Mouse (Mus musculus) liver, adult (tissue): Measurements from ENCODE around the gene Slc35f1.

ENCODE experiments used
- GATA4 ChIP-seq: IDR thresholded peaks from 2 replicates; pipeline ENCODE4 v1.6.1; 2014; ENCODE audit warnings: mild to moderate bottlenecking, low read length; ENCODE audit not compliant: insufficient replicate concordance

The Slc35f1 gene

DNA sequence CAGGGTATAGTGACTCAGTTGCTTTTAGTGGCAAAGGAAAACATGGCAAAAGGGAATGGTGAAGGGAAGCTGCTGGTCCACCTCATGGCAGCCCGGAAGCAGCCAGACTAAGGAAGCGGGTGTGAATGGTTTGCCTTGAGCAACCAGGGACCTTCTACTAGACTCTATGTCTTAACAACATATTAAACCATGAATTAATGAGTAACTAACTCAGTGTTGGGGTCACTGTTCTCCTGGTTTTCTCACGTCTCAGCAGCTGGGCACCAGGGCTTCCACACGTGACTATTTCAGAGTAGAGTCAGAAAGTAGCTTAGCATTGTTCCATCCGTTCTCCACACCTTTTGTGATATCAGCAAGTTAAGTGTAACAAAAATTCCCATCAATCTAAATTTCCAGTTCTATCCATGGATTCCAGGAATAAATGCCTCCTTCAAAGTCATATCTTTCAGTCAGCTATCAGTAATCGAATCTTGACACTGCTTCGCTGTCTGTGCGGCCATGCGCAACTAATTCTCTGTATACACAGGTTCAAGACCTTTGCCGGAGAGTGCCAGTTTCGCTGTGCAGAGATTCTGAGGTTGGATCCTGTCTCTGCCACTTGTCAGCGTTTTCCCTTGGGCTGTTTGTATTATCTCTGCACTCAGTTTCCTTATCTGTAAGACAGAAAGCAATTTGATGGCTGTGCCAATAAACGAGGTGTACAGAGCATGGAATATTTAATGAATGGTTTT lies 65.8 kb downstream of the Slc35f1 start:
- TF ChIP-seq GATA4: no peak

DNA sequence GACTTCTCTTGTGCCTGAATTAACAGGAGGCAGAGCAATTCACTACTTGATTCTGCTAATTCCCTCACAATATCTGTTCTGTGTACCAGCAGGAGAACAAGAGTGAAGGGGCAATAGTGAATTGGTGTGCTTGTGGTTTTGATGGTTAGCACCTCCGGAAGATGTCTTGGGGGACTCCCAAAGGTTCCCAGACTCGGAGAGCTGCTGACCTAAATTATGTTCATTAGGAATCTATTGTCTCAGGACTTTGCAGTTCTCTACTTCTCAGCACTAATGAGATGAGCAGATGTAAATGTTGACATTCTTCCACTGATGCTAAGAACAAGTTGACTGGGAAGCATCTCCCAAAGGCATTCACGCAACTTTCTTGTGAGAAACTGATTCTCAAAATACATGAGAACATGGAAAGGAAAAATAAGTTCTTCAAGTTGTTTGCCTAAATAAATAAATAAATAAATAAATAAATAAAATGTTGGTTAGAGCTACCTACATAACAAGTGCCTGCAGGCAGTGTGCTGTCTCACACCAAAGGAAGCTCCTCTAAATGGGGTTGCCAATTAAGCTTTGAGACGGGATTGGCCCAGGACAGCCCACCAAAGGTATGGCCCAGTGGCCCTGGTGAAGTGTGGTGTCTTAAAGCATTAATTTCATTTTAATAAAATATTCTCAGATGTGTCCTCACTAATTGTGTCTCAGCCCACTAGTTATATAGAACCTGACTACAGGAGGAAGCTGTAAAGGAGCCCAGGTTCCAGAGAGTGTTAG lies 67.3 kb downstream of the Slc35f1 start:
- no peak for TF ChIP-seq GATA4

DNA sequence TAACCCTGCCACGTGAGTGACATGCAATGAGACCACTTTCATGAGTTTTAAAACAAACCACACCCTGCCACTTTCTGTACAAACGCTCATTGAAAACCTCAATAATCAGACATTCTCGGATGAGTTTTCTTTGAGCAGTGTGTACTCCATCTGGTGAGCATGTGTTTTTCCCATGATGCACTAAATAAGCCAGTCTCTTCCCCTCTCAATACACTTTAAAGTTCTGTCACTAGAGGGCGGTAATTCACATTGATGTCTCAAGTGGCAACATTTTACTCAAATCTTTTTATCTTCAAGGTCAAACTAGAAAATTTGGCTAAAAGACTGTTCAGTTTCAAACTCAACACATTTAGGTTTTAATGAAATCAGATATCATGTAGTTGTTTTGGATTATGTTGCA lies 68.3 kb downstream of the Slc35f1 start:
- TF ChIP-seq GATA4: no peak

DNA sequence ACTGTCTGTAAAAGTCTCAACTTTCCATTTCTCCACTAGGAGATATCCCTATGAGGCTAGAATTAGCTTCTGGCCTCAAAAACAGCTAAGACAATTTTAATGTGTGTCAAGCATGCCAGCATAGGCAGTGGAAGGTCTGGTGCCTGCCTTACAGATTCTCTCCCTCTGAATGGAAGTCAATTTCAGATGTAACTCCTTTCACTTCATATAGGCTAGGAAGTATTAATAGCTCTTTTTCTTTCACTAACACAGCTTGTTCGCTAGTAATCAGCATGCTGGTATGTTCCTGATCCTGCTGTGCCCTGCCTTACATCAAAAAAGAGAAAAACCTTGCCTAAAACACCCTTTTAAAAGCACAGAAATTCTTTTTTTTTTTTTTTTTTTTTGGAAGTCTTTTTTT lies 70.2 kb downstream of the Slc35f1 start:
- TF ChIP-seq GATA4: no peak

DNA sequence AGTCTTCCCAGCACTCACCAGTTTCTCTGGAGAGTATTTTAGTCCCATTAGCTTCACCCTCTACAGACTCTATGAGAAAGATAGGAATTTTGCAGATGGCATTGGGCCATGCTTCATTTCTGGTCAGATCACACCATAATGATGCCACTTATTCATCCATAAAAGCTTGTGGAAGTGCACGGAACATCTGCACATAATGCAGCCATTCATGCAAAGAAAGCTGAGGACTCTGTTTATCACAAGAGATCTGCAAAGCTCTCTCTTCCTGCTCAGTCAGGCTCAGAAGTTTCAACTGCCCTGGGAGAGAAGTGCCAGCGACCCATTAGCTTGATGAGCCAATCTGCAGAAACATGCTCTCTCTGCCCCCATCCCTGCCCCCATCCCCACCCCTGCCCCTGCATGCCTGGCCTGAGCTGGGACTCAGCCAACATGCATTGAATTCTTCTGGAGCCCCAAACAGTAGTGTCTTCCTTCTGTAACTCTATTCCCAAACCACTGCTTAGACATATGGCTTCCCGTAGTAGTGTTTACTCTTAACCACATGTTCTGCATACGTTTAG lies 89.7 kb downstream of the Slc35f1 start:
- no peak for TF ChIP-seq GATA4

DNA sequence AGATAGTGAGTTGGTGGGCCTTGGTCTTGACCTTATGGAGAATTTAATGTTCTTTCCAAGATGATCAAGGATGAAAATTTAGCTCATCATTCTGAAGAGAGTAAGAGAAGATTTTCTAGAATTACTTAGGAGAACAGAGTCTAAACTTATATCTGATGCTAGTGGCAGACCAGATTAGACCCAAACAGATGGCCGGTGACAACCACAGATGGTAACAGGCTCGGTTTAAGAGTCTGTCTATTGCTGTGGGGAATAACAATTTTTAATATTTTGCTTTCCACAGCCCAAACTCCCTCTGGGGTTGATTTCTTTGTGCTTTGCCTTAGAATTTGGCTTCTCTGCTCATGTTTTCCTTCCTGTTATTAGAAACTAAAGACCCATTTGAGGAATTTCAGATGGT lies 96.7 kb downstream of the Slc35f1 start:
- TF ChIP-seq GATA4: no peak

DNA sequence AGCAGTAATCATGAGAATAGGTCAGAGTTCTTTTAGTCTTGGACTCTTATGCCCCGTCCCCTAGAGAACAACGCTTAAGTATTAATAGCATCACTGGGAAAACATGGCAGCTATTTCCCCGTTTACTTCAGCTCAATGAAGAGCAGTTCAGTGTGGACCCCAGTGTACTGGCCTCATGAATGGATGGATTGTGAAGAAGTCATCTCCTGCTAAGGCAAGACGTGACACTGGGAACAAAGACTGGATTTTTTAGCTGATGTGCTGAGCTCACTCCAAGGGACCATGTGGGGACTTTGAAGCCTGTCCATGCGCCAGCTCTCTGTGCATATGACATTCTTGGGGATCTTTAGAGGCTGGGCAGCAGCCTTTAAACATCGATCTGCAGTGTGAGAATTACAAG lies 101.2 kb downstream of the Slc35f1 start:
- no peak for TF ChIP-seq GATA4

DNA sequence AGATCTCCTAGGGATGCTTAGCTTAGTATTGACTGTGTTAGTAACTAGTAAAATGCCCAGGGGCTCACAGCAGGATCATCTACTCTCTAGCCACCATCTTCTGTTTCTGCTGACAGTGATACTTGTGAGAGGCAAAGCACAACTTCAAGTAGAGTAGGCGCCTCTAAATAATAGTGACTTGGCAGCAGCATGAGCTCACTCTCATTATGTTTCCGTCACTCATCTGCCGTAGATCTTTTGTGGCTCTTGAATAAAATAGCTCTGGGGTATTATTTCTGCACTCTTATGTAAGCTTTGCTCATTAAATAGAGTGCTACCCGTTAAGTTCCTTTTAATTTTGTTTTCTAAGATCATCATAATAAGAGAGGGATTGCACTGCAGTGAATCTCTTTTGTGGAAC lies 107.1 kb downstream of the Slc35f1 start:
- no peak for TF ChIP-seq GATA4

DNA sequence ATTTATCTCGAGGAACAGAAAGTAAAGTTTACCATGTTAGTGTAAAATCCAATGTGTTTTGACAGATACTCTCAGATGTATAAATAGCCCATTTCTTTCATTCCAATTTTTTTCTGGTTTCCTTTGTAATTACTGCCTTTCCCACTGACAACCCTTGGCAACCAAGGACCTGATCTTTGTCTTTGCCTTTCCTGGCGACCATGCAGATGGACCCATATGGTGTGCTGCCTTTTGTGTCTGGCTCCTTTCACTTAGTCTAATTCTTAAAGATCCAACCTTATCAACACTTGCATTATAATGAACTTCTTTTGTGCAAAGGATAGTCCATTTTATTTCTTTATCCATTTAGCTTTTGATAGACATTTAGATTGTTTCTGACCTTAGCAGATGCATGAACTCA lies 117.5 kb downstream of the Slc35f1 start:
- TF ChIP-seq GATA4: no peak

DNA sequence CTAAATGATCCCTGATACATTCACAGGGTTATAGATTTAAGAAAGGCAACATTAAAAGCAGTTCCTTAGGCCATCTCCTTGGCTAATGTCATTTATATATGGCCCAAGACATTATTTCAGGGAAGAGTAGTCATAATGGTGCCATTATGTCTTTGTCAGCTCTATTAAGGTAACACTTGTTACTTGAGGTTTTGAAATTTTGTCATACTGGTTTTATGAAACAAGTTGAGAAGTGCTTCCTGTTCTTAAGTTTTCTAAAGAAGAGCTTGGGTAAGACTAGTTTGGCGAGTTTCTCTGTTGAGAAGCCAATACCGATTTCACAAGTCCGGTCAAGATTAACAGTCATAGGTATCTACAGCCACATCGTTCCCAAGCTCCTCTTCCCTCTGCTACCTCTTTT lies 122.5 kb downstream of the Slc35f1 start:
- TF ChIP-seq GATA4: no peak

DNA sequence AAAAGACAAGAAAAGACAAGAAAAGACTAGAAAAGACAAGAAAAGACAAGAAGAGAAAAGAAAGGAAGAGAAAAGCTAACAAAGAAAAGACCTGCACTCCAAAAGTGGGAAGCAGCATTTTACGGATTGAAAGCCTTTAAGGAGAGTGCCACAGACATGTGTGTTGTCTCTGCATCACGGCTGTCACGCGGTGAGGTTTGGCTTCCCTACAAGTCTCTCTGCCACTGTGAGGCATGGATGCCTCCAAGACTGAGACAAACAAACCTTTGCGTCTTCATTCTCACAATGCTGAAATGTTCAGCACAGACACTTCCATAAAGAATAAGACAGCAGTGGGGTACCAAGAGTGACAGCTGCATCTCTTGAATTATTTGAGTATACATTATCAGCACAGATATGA lies 124.0 kb downstream of the Slc35f1 start:
- no peak for TF ChIP-seq GATA4

DNA sequence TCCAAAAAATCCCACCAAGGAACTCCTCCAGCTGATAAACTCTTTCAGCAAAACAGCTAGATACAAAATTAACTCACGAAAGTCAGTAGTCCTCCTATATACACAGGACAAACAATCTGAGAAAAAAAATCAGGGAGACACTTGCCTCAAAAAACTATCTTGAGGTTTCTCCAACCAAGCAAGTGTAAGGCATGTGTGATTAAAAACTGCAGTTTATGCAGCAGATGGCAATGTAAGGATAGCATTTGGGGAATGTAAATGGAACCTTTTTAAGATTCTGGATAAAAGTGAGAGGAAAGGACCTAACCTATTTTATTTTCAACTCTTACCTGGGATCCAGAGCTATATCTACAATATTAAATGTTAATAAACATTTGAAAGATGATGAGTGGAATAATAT lies 129.3 kb downstream of the Slc35f1 start:
- TF ChIP-seq GATA4: no peak

DNA sequence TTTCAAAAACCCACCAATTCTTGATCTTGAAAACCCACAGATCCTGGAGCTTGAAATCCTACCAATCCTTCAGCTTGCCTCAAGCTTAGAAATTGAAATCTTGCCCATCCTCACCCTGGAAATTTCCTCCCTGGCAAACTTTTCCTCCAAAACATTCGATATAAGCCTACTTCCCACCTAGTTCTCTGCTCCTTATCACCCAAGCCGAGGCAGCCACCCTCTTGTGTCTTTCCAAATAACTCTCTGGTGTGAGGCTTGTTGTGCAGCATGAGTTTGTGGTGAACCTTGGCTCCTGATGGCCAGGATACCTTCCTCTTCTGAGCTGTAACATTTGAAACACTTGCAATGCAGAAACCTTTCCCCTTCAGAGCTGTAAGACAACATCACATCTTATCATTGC lies 132.6 kb downstream of the Slc35f1 start:
- no peak for TF ChIP-seq GATA4

DNA sequence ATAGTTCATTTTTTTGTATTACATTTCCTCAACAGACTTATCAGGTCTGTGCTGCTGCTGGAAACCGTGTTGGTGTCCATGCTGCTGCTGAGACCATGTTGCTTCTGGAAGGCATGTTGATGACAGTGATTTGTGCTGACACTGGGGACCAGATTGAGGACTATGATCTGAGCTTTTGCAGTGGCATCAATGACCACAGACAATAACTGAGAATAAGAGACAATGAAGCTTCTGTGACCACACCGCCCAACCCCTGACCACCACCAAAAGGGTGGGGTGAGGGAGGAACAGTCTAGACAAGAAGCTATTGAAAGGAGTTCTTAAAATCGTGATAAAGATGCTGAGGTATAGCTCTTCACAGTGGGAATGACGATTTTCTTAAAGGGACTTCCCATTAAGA lies 135.4 kb downstream of the Slc35f1 start:
- no peak for TF ChIP-seq GATA4

DNA sequence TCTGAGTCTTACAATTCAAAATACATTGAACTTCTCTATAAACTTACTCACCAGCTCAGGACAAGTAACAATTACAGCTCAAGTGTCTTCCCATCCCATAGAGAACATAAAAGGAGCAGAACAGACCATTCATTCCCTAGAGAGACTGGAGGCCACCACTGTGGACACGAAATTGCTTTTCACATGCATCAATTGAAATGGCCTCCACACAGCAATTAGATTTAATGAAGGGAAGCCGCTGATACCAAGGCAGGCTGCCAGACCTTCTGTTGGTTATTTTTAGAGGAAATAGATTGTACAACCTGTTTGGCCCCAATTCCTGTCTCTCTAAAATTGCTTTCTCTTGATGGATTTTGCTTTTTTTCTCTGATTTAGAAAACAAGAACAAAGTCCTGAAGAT lies 150.5 kb downstream of the Slc35f1 start:
- no peak for TF ChIP-seq GATA4

DNA sequence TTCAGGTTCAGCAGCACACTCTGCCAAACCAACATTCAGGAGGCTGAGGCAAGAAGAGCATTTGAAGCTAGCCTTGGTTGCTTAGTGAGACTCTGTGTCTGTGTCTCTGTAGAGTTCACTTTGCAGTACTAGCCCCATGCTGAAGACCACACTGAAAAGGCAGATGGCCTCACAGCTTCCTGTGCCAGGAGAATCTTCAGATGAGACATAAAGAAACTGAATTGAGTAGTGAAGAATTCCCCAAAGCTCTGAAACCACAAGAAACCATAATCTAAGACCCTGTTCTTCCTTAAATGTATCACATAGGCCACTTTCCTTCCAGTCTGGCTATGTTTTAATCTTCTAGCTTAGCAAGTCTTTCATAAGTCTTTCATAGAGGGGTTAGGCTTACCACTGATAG lies 161.7 kb downstream of the Slc35f1 start:
- no peak for TF ChIP-seq GATA4

DNA sequence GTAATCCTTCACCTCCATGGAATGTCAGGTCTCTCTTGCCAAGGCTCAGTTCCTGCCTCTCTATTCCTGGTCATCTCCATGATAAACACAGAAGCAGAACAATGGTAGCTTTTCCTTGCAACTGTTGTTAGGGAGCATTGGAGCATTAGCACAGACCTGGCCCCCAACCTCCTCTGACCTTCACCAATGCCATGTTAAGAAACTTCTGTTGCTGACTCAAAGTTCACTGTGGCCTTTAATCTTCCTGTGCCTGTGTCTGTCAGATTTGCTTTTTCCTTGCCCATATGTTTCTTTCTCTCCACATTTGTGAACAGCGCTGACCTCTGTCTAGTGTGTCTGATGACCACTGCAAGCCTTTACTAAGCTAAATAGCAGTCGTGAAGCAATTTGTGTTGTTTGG lies 170.5 kb downstream of the Slc35f1 start:
- no peak for TF ChIP-seq GATA4

DNA sequence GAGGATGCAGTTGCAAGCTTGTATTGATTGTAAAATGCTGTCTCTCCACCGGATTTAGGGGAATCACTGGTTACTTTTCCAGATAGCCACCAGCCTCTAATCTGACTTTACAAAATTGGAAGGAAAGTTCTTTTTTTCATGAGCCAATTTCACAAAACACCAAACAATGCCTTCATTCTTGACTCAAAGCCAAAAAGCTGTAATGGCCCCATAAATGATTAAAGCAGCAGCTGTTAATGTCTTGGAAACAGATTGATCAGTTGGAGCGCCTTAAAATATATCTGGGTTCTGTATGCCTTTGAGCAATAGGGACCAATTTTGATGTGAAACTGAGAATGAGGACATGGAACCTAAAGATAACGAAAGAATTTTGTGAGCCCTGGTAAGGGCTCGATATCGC lies 174.6 kb downstream of the Slc35f1 start:
- TF ChIP-seq GATA4: no peak
